Mouse (Mus musculus) MEL (cell line): ENCODE data around the gene Tmem9. TPM values are rescaled to one million over a fixed set of nuclear protein-coding genes. Genes with fewer than 3 reads are reported as not detected.

Experiments
- DNase-seq: peaks from one replicate; pipeline ENCODE4 v3.0.0; 2011; ENCODE audit warnings: low read depth, low spot score
- H3K27ac ChIP-seq: 2 replicates; pipeline ENCODE4 v1.5.1; 2012; ENCODE audit warnings: low read depth, mild to moderate bottlenecking, control low read depth, low read length, moderate library complexity; ENCODE audit not compliant: control insufficient read depth
- H3K27me3 ChIP-seq, 2 experiments: fragments of 150-350 bp in 1 of 2; sonication (generic) in 1 of 2; 2 replicates each; pipeline ENCODE4 v1.6.1; 2012; ENCODE audit warnings: low read length in 2 of 2, mild to moderate bottlenecking in 2 of 2, improper control_type of control experiment in 1 of 2, moderate library complexity in 1 of 2; ENCODE audit not compliant: insufficient read depth in 2 of 2, control insufficient read depth in 1 of 2
- H3K36me3 ChIP-seq, 2 experiments: 2 replicates each; pipeline ENCODE4 v1.6.1; 2012 to 2014; ENCODE audit warnings: low read length in 2 of 2, improper control_type of control experiment in 1 of 2, inconsistent platforms in 1 of 2, mild to moderate bottlenecking in 1 of 2; ENCODE audit not compliant: insufficient read depth in 2 of 2, control insufficient read depth in 1 of 2
- H3K4me1 ChIP-seq, 2 experiments: fragments of 150-350 bp in 1 of 2; sonication (generic) in 1 of 2; 2 replicates each; pipeline ENCODE4 v1.6.1; 2012; ENCODE audit warnings: low read length in 2 of 2, improper control_type of control experiment in 1 of 2, mild to moderate bottlenecking in 1 of 2; ENCODE audit not compliant: insufficient read depth in 2 of 2, control insufficient read depth in 1 of 2
- H3K4me3 ChIP-seq, 2 experiments: fragments of 150-350 bp in 1 of 2; sonication (generic) in 1 of 2; 2 replicates each; pipeline ENCODE4 v1.5.1; 2012; ENCODE audit warnings: low read depth in 2 of 2, low read length in 2 of 2, mild to moderate bottlenecking in 2 of 2, moderate library complexity in 2 of 2, control low read depth in 1 of 2, improper control_type of control experiment in 1 of 2; ENCODE audit not compliant: control insufficient read depth in 1 of 2, insufficient read depth in 1 of 2
- H3K79me2 ChIP-seq: 2 replicates; pipeline ENCODE4 v1.6.1; 2012; ENCODE audit warnings: mild to moderate bottlenecking, low read length, moderate library complexity; ENCODE audit not compliant: control insufficient read depth, poor library complexity, insufficient read depth
- H3K9ac ChIP-seq: 2 replicates; pipeline ENCODE4 v1.6.1; 2012; ENCODE audit warnings: low read depth, mild to moderate bottlenecking, control low read depth, low read length, moderate library complexity; ENCODE audit not compliant: control insufficient read depth, poor library complexity, severe bottlenecking
- H3K9me3 ChIP-seq: fragments of 150-350 bp; sonication (generic); replicated peaks from 2 replicates; pipeline ENCODE4 v1.6.1; 2012; ENCODE audit warnings: mild to moderate bottlenecking, low read length, improper control_type of control experiment, moderate library complexity; ENCODE audit not compliant: insufficient read depth
- BHLHE40 ChIP-seq: IDR thresholded peaks from 2 replicates; pipeline ENCODE4 v1.6.1; 2012; ENCODE audit warnings: low read depth, mild to moderate bottlenecking, inconsistent platforms, low read length, improper control_type of control experiment, borderline replicate concordance
- CHD1 ChIP-seq: IDR thresholded peaks from 2 replicates; pipeline ENCODE4 v1.6.1; 2012; ENCODE audit warnings: low read depth, mild to moderate bottlenecking, inconsistent platforms, low read length, improper control_type of control experiment
- CTCF ChIP-seq, 3 experiments: IDR thresholded peaks in 2 of 3; conservative IDR thresholded peaks in 1 of 3; 2 replicates each; pipeline ENCODE4 v1.5.1; 2011 to 2012; ENCODE audit warnings: low read length in 3 of 3, low read depth in 2 of 3, mild to moderate bottlenecking in 2 of 3, improper control_type of control experiment in 1 of 3, inconsistent platforms in 1 of 3, mixed read lengths in 1 of 3, moderate library complexity in 1 of 3; ENCODE audit not compliant: control insufficient read depth in 1 of 3, insufficient read depth in 1 of 3, poor library complexity in 1 of 3, severe bottlenecking in 1 of 3
- GABPA ChIP-seq: IDR thresholded peaks from 2 replicates; pipeline ENCODE4 v1.6.1; 2012; ENCODE audit warnings: low read depth, mild to moderate bottlenecking, inconsistent platforms, low read length, improper control_type of control experiment, moderate library complexity
- GATA1 ChIP-seq: IDR thresholded peaks from 2 replicates; pipeline ENCODE4 v1.6.1; 2011; ENCODE audit warnings: low read depth, low read length, improper control_type of control experiment
- JUND ChIP-seq: IDR thresholded peaks from 2 replicates; pipeline ENCODE4 v1.6.1; 2011; ENCODE audit warnings: low read depth, mild to moderate bottlenecking, improper control_type of control experiment, low read length
- MAX ChIP-seq: IDR thresholded peaks from 2 replicates; pipeline ENCODE4 v1.6.1; 2011; ENCODE audit warnings: low read length, improper control_type of control experiment
- MEF2A ChIP-seq: IDR thresholded peaks from 2 replicates; pipeline ENCODE4 v1.6.1; 2014; ENCODE audit warnings: low read depth, mild to moderate bottlenecking, inconsistent platforms, low read length, improper control_type of control experiment; ENCODE audit not compliant: poor library complexity, insufficient replicate concordance, severe bottlenecking; ENCODE audit errors: extremely low read depth
- MXI1 ChIP-seq: IDR thresholded peaks from 2 replicates; pipeline ENCODE4 v1.6.1; 2011; ENCODE audit warnings: mild to moderate bottlenecking, low read depth, low read length, improper control_type of control experiment
- MYB ChIP-seq: IDR thresholded peaks from 2 replicates; pipeline ENCODE4 v1.6.1; 2011; ENCODE audit warnings: mild to moderate bottlenecking, low read depth, low read length, improper control_type of control experiment
- POLR2A ChIP-seq, 2 experiments: IDR thresholded peaks; 2 replicates each; pipeline ENCODE4 v1.6.1; 2011 to 2012; ENCODE audit warnings: low read length in 2 of 2, mild to moderate bottlenecking in 2 of 2, control low read depth in 1 of 2, improper control_type of control experiment in 1 of 2, low read depth in 1 of 2, moderate library complexity in 1 of 2; ENCODE audit not compliant: control insufficient read depth in 1 of 2, insufficient read depth in 1 of 2, poor library complexity in 1 of 2
- POLR2AphosphoS5 ChIP-seq: IDR thresholded peaks from 2 replicates; pipeline ENCODE4 v1.6.1; 2012; ENCODE audit warnings: low read depth, borderline replicate concordance, mild to moderate bottlenecking, inconsistent platforms, low read length, moderate library complexity, mixed read lengths
- RAD21 ChIP-seq: IDR thresholded peaks from 2 replicates; pipeline ENCODE4 v1.6.1; 2011; ENCODE audit warnings: mild to moderate bottlenecking, low read depth, low read length, improper control_type of control experiment
- UBTF ChIP-seq: IDR thresholded peaks from 2 replicates; pipeline ENCODE4 v1.6.1; 2012; ENCODE audit warnings: low read depth, mild to moderate bottlenecking, inconsistent platforms, low read length, improper control_type of control experiment, moderate library complexity, borderline replicate concordance; ENCODE audit not compliant: insufficient read depth
- ZKSCAN1 ChIP-seq: IDR thresholded peaks from 2 replicates; pipeline ENCODE4 v1.6.1; 2012; ENCODE audit warnings: low read depth, mild to moderate bottlenecking, inconsistent platforms, low read length, improper control_type of control experiment, moderate library complexity
- ZMIZ1 ChIP-seq: IDR thresholded peaks from 2 replicates; pipeline ENCODE4 v1.6.1; 2012; ENCODE audit warnings: low read depth, mild to moderate bottlenecking, inconsistent platforms, low read length, improper control_type of control experiment, moderate library complexity
- polyA plus RNA-seq, 2 experiments: library from polyadenylated mRNA; stranded (reverse) in 1 of 2; unstranded in 1 of 2; fragments of >175 nt in 1 of 2; fragments of >200 nt in 1 of 2; gene quantifications; 2 replicates each; pipeline versions ENCODE4 v1.2.1 to v1.2.4; 2012; ENCODE audit warnings: low replicate concordance in 2 of 2, low read depth in 1 of 2; ENCODE audit not compliant: insufficient read length in 2 of 2, insufficient read depth in 1 of 2, missing spikeins in 1 of 2
- total RNA-seq: library from RNA; depleted of rRNA; stranded (reverse); fragments of 300-350 nt; gene quantifications from 2 replicates; pipeline ENCODE4 v1.2.3, GENCODE M21; 2012

Tmem9 gene
- total and polyA plus RNA-seq, 3 experiments: 52.2 to 82.9 TPM; not detected in 1

DNA sequence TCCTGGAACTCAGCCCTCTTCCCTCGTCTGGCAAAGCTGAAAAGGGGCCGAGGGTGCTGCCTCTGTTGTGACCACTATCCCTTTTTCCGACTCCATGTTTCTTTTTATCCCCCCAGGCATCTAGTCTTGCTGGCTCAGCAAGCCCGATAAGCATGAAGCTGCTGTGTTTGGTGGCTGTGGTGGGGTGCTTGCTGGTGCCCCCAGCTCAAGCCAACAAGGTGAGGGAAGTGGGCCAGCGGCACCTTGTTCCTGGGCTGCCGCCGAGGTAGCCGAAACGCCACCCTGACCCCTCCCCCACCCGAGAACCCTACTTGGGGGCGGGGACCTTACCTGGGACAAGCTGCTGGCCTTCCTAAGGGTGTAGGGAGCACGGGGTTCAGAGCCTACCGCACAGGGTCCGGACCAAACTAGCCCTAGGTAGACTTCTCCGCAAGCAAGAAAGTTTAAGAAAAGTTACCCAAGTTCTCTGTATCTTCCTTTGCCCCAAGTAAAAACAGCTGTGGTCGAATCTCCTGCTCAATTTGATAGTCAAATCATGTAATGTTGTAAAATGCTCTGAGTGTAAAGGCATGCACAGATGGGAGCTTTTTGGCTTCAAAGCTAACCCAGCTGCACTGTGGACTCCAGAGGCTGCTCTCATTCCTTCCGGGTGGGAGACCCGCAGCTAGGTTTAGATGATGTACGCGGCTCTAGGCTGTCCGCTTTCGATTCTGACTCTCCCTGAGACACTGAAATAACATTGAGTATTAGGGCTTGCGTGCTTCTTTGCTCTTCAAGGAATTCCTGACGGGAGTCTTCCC lies 10.6 kb downstream of the Tmem9 start:
- Histone ChIP-seq H3K36me3 (peaks cover 2 to 20% of the 10 kb centered on the region in 2 experiments; a peak in 3 of 4 replicates), H3K27me3 (no peaks in the 10 kb centered on the region), H3K9me3 (no peaks in the 10 kb centered on the region), H3K27ac (peak overlapping the region; percentile 40), H3K9ac (peak overlapping the region; percentile 87), H3K4me3 (peak overlapping the region; percentile 89 to 97), H3K79me2 (peaks cover 5% of the 10 kb centered on the region; the same call in 1 of the 2 replicates), H3K4me1 (peaks cover 12 to 22% of the 10 kb centered on the region in 2 experiments)
- DNase-seq: peak; percentile 8
- TF ChIP-seq GATA1 (no peak), MAX (no peak), CHD1 (no peak), BHLHE40 (no peak), POLR2A (IDR thresholded peaks at IDR 0.05; ENCODE audit: control insufficient read depth in 1 of 2, insufficient read depth in 1 of 2, low read depth in 1 of 2, low read length in 2 of 2, poor library complexity in 1 of 2) (no peak; a peak in 1 of 4 replicates), JUND (no peak), GABPA (no peak), UBTF (no peak), RAD21 (no peak)

DNA sequence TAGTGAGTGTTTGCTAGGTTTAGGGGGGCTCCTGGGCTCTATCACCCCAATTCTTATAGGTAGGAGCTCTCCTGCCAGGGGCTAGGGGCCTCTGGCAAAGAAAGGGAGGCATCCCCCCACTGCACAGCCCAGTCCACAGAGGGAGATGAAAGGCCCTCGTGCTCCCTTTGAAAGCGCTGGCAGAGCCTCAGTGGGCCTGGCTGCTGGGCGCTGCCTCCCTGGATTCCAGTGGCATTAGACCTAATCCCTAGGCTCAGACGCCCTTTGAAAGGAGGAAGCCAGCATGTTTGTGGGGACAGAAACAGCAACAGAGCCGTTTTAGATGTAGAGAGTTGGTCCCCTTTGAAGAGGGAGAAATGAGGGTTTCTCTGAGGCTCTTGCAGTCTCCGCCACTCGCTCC lies 22.3 kb downstream of the Tmem9 start:
- H3K27ac ChIP-seq: no peak overlapping the region
- no peak overlapping the region for H3K4me3 ChIP-seq
- no peak for TF ChIP-seq JUND
- no peak for TF ChIP-seq MEF2A
- TF ChIP-seq RAD21: no peak
- no peak for TF ChIP-seq CTCF (IDR thresholded peaks at IDR 0.05 in 2 of 3, conservative IDR thresholded peaks at IDR 0.05 in 1 of 3; ENCODE audit: control insufficient read depth in 1 of 3, insufficient read depth in 1 of 3, low read depth in 2 of 3, low read length in 3 of 3, poor library complexity in 1 of 3, severe bottlenecking in 1 of 3)
- no peak for TF ChIP-seq MXI1
- TF ChIP-seq ZKSCAN1: no peak
- no peak for TF ChIP-seq CHD1
- no peak for TF ChIP-seq POLR2AphosphoS5
- no peak for TF ChIP-seq ZMIZ1
- no peak for TF ChIP-seq MYB
- DNase-seq: no peak
- H3K27me3 ChIP-seq: no peaks in the 10 kb centered on the region
- no peaks in the 10 kb centered on the region for H3K79me2 ChIP-seq
- H3K9ac ChIP-seq: no peak overlapping the region
- no peaks in the 10 kb centered on the region for H3K9me3 ChIP-seq
- no peaks in the 10 kb centered on the region for H3K4me1 ChIP-seq
- peaks cover 0 to 5% of the 10 kb centered on the region in 2 experiments; a peak in 2 of 4 replicates for H3K36me3 ChIP-seq
